Comparison of ENCODE assay signal across 8 mouse cellular contexts in the genomic region with DNA sequence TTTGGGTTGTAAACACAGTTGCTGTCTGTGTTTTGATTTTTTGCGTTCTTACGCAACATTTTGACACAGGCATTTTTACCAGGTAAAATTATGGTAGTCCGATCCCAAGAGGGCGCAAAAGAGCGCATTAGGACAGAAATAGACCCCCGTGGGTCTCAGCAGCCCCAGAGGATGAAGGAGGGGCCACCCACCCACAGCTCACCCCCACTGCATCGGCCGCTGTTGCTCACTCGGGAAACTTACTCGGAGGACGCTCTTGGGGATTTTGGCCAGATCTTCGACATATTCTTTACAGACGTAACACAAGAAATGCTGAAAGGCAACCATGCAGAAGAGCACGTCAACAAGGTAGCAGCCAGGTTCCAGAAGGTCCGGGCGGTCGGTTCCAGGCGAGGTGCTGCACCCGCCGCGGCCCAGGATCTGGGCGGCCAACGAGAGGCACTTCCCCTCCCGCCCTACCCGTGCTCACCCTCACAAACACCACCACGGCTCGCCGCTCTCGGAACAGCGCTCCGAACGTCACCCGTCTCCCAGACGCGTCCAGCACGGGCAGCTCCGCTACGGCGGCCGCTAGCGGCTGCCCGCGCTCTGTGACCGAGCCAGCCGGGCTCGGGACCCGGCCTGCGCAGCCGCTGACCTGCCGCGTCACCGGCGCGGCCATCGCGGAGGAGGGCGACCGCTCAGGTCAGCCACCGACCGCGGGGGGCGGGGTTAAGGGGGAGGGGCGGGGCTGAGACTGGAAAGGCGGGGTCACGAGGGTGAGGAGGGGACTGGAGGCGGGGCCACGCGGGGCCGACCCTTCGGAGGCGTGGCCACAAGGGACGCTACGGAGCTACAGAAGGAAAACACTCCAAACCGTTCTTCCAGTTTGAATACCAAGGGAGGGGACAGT. TPM values are rescaled to one million over a fixed set of nuclear protein-coding genes. Genes with fewer than 3 reads are reported as not detected.
A peak's percentile ranks its signal among the peaks of the same experiment; 100 is the strongest.
DNase-seq lines count a peak whose midpoint lies in the region; ATAC-seq and TF ChIP-seq lines count a peak whose summit lies in the region.

A gene (minus strand): TSS at position 687 of the 892 bp plus-strand sequence.

- H3K27ac ChIP-seq in cortical plate, adult 2 months (ENCODE audit: insufficient read depth, low read length): peak within 1 kb of the TSS; percentile 83
- peak within 1 kb of the TSS; percentile 87 for H3K27ac ChIP-seq in hindbrain, postnatal 0 days
- H3K27ac ChIP-seq in left cerebral cortex, adult 2 months: peak within 1 kb of the TSS; percentile 94
- H3K27ac ChIP-seq in macrophage: peak within 1 kb of the TSS; percentile 66

- 1% methylated on average over 70 of the region's 74 CpGs for WGBS in hindbrain, postnatal 0 days
- WGBS in macrophage (ENCODE audit: missing documents): under 1% methylated on average over 53 of the region's 74 CpGs

- peaks cover 3% of the 10 kb centered on the region for H3K4me1 ChIP-seq in cortical plate, adult 2 months (ENCODE audit: control insufficient read depth, insufficient read depth, low read length)
- H3K4me1 ChIP-seq in hindbrain, postnatal 0 days (ENCODE audit: insufficient read depth, low read length): no peaks in the 10 kb centered on the region

- H3K9ac ChIP-seq in hindbrain, postnatal 0 days (replicated peaks; ENCODE audit: low read length): peak within 1 kb of the TSS; percentile 62

- peak; percentile 33; the same call in 1 of the 2 replicates for TF ChIP-seq POLR2A in cortical plate, adult 2 months (IDR thresholded peaks at IDR 0.05; ENCODE audit: extremely low read depth, insufficient read depth, low read length)

- peak; percentile 88 for DNase-seq in adipocyte (ENCODE audit: low spot score)
- peak; percentile 86 to 87 for DNase-seq in gastrocnemius, adult 8-10 months (ENCODE audit: low spot score in 2 of 2)
- peak; percentile 93 for DNase-seq in hindbrain, postnatal 0 days (ENCODE audit: low spot score)
- peak; percentile 87 to 90 for DNase-seq in left cerebral cortex, adult 2 months (ENCODE audit: extremely low spot score in 1 of 2, low spot score in 2 of 2)
- peak; percentile 84 for DNase-seq in retina, postnatal 7 days (ENCODE audit: low read depth, low spot score)
- peak; percentile 86 to 88 for DNase-seq in urinary bladder, adult 18-20 months (ENCODE audit: low spot score in 2 of 2)

- peak; percentile 17; the same call in 1 of the 2 replicates for TF ChIP-seq CTCF in cortical plate, adult 2 months (IDR thresholded peaks at IDR 0.05; ENCODE audit: extremely low read depth, insufficient read depth, low read length)
- TF ChIP-seq CTCF in hindbrain, postnatal 0 days (IDR thresholded peaks at IDR 0.05; ENCODE audit: low read depth): peak; percentile 54
- peak; percentile 63 for TF ChIP-seq CTCF in left cerebral cortex, adult 2 months (IDR thresholded peaks at IDR 0.05)

- H3K79me2 ChIP-seq in macrophage (ENCODE audit: inconsistent target): peaks cover 19% of the 10 kb centered on the region; the same call in 1 of the 2 replicates

- peak within 1 kb of the TSS; percentile 55 for H3K4me2 ChIP-seq in hindbrain, postnatal 0 days (ENCODE audit: low read depth, low read length)

- ATAC-seq in hindbrain, postnatal 0 days: peak; percentile 95

- H3K27me3 ChIP-seq in hindbrain, postnatal 0 days (ENCODE audit: insufficient read depth, low read length): no peaks in the 10 kb centered on the region

- H3K9me3 ChIP-seq in hindbrain, postnatal 0 days (ENCODE audit: low read length): no peaks in the 10 kb centered on the region

- H3K36me3 ChIP-seq in hindbrain, postnatal 0 days (ENCODE audit: insufficient read depth, low read length): peaks cover 4% of the 10 kb centered on the region; the same call in 1 of the 2 replicates
- no peaks in the 10 kb centered on the region for H3K36me3 ChIP-seq in macrophage (ENCODE audit: inconsistent target)

- intact Hi-C loops in left cerebral cortex, adult 2 months (cut with DNase I): loop anchor here (1.0 to 10.0 kb wide), 4 partner anchors 32 to 963 kb away; a partner anchor contains a TSS

- H3K4me3 ChIP-seq in cortical plate, adult 2 months (ENCODE audit: insufficient read depth, low read length): peak within 1 kb of the TSS; percentile 94
- peak within 1 kb of the TSS; percentile 68 for H3K4me3 ChIP-seq in hindbrain, postnatal 0 days (ENCODE audit: low read length)
- H3K4me3 ChIP-seq in left cerebral cortex, adult 2 months: peak within 1 kb of the TSS; percentile 60
- peak within 1 kb of the TSS; percentile 91 for H3K4me3 ChIP-seq in macrophage (ENCODE audit: inconsistent target)

RNA-seq across cellular contexts. Expression of the gene that starts here (rescaled TPM):
- polyA plus RNA-seq in cortical plate, adult 2 months (2012; rRNA removed): 12.2 and 12.5 TPM in 2 replicates
- total RNA-seq in gastrocnemius, adult 8-10 months (2022): 10 to 100 TPM; 49.4 to 59.4 (median 50.8) TPM
- total RNA-seq in hindbrain, postnatal 0 days (2014; rRNA removed): 10.5 and 13.5 TPM in 2 replicates
- polyA plus RNA-seq in hindbrain, postnatal 0 days (2015; fragmentation: Nextera tagmentation; extraction: Ambion mirVana): 16.0 and 18.6 TPM in 2 replicates
- total RNA-seq in left cerebral cortex, adult 2 months (2021): 10 to 100 TPM; 19.0 to 20.8 TPM
- total RNA-seq in macrophage (2018; cell fraction: chromatin; rRNA removed): 10 to 100 TPM in 19 of 26 experiments, 1 to 10 TPM in 7; 5.2 to 47.8 (median 21.1) TPM
- 10 to 100 TPM; 11.9 to 46.4 (median 21.9) TPM for total RNA-seq in macrophage (2018; cell fraction: cytosol; rRNA removed)
- total RNA-seq in macrophage (2018; cell fraction: nucleus; rRNA removed): 10 to 100 TPM in 20 of 26 experiments, 1 to 10 TPM in 6; 5.6 to 41.1 (median 13.5) TPM
- polyA plus RNA-seq in macrophage (2018): 14.5 to 40.9 TPM (median 29.7 TPM) in 3 replicates

Comparison
In these comparisons a context has a peak if more than half of its experiments do, and no peak if none do; other contexts are left out.
1. Peak in every context shown above with its lines: DNase-seq, ATAC-seq, H3K4me3 ChIP-seq and H3K27ac ChIP-seq.